Mouse (Mus musculus) spleen, adult 2 months (tissue): ENCODE results near the gene Pdgfra. TPM values are rescaled to one million over a fixed set of nuclear protein-coding genes. Genes with fewer than 3 reads are reported as not detected.

ENCODE experiments used
- DNase-seq, 2 experiments: peaks; one replicate each; pipeline versions ENCODE4 v3.0.0 to v3.0.0-alpha.2; 2012 to 2021; ENCODE audit warnings: low spot score in 2 of 2, low read depth in 1 of 2
- H3K27ac ChIP-seq: fragments of 200-500 bp; 2 replicates; pipeline ENCODE4 v1.5.1; 2012; ENCODE audit warnings: low read length, inconsistent platforms; ENCODE audit not compliant: insufficient read depth
- H3K27me3 ChIP-seq: fragments of 200-500 bp; 2 replicates; pipeline ENCODE4 v1.6.1; 2012; ENCODE audit warnings: mild to moderate bottlenecking, moderate library complexity, low read length, inconsistent platforms; ENCODE audit not compliant: control insufficient read depth, insufficient read depth
- H3K36me3 ChIP-seq: fragments of 200-500 bp; 2 replicates; pipeline ENCODE4 v1.6.1; 2012; ENCODE audit warnings: mild to moderate bottlenecking, low read length, inconsistent platforms; ENCODE audit not compliant: control insufficient read depth, insufficient read depth
- H3K4me1 ChIP-seq: fragments of 200-500 bp; 2 replicates; pipeline ENCODE4 v1.6.1; 2011; ENCODE audit warnings: inconsistent platforms; ENCODE audit not compliant: control insufficient read depth, insufficient read depth, insufficient read length
- H3K4me3 ChIP-seq: fragments of 200-500 bp; 2 replicates; pipeline ENCODE4 v1.5.1; 2011; ENCODE audit warnings: mild to moderate bottlenecking, inconsistent platforms; ENCODE audit not compliant: insufficient read depth, insufficient read length; ENCODE audit errors: extremely low read depth
- CTCF ChIP-seq: fragments of 200-500 bp; IDR thresholded peaks from 2 replicates; pipeline ENCODE4 v1.5.1; 2011; ENCODE audit warnings: mild to moderate bottlenecking, inconsistent platforms; ENCODE audit not compliant: insufficient read depth, insufficient read length, insufficient replicate concordance; ENCODE audit errors: extremely low read depth
- POLR2A ChIP-seq: fragments of 200-500 bp; IDR thresholded peaks from 2 replicates; pipeline ENCODE4 v1.6.1; 2011; ENCODE audit warnings: low read depth, low read length, inconsistent platforms
- WGBS: fragments of 180-500 bp; shearing (Covaris S2); methylation state at CpG from one replicate; pipeline ENCODE4 v1.1.7; 2018; 5-methylcytosine and 5-hydroxymethylcytosine counted together
- polyA plus RNA-seq: library from polyadenylated mRNA; depleted of rRNA; stranded (reverse); fragments of >200 nt; gene quantifications from 2 replicates; pipeline ENCODE4 v1.2.3, GENCODE M21; 2012; rRNA removed

The Pdgfra gene
- polyA plus RNA-seq, 1 experiment: 7.8 TPM

DNA sequence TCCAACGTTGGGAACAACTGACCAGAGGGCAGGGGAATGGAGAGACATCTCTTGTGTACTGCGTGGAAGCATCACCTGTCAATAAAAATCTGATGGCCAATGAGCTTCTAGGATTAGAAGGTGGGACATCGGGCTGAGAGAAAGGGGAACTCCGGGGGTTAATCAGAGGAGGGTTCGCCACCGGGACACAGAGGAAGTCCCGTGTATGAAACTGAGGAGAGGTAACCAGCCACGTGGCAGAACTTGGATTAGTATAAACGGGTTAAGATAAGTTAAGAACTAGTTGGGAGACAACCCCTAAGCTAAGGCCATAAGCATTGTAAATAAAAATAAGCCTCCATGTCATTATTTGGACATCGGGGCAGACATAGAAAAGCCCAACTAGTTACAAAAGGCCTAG lies 69.5 kb downstream of the Pdgfra start:
- H3K27ac ChIP-seq: no peak overlapping the region
- WGBS: 36% methylated on average over 10 of the region's 10 CpGs
- no peaks in the 10 kb centered on the region for H3K27me3 ChIP-seq
- H3K4me3 ChIP-seq: no peak overlapping the region
- no peaks in the 10 kb centered on the region for H3K36me3 ChIP-seq
- H3K4me1 ChIP-seq: no peaks in the 10 kb centered on the region
- TF ChIP-seq POLR2A: no peak
- no peak for TF ChIP-seq CTCF
- no peak for DNase-seq

DNA sequence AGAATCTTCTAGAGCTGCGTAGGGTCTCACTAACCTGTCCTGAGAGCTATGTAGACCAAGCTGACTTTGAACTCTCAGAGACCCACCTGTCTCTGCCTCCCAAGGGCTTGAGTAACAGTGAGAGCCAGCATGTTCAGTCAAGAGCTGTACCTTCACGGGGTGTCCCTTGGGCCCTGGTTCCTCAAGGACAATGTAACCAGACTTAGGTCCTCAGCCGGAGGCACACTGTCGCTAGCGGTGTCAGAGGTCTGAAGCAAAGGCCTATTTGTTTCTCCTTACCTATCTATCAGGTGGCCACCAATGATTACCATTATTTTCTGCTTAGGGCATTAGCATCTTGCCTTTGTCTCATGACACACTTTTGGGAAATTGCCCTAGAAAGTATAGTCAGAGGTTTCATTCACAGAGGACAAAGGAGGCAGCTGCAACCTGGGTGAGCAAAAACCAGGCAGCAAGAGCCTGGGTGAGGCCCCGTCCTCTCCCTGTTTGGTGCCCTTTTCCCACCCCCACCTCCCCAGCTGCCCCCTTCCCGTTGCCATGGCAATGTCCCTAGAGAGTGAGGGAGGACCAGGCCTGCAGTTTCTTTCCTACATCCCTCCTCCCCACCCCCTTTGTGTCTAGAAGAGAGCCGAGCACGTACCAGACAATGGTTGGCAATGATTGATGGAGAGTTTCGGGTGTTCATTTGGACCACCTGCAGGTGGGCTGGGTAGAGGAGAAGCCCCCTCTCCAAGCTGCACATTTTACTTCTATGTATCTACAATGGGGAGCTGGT lies 70.6 kb downstream of the Pdgfra start:
- WGBS: 95% methylated on average over 10 of the region's 10 CpGs
- H3K27me3 ChIP-seq: no peaks in the 10 kb centered on the region

DNA sequence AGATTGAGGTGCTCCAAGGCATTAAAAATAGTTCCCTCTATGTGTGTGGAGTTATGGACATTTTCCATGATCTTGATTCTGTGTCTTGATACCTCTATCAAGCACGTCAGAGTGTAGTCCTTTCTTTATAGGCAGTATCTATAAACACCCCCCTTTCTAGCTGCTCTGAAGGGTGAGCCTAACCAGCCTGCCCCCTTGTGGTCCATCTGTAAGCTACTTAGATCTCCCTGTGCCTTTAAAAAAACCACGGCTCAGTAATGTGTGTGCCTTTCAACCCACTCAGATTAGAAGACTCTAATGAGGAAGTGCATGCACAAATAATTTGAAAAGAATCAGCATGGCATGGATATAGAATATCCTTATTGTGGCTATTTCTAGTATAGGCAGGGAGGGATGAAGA lies 86.3 kb downstream of the Pdgfra start:
- no peaks in the 10 kb centered on the region for H3K36me3 ChIP-seq
- no peaks in the 10 kb centered on the region for H3K4me1 ChIP-seq
- no peak for DNase-seq
- no peaks in the 10 kb centered on the region for H3K27me3 ChIP-seq
- H3K27ac ChIP-seq: no peak overlapping the region
- WGBS: 15% methylated on average over 2 of the region's 2 CpGs
- TF ChIP-seq CTCF (no peak), POLR2A (no peak)
- H3K4me3 ChIP-seq: no peak overlapping the region

More for the DNA sequence above, 70.6 kb downstream of the Pdgfra start:
- no peak overlapping the region for H3K27ac ChIP-seq
- DNase-seq: no peak
- no peak overlapping the region for H3K4me3 ChIP-seq
- TF ChIP-seq POLR2A (no peak), CTCF (no peak)
- no peaks in the 10 kb centered on the region for H3K4me1 ChIP-seq
- no peaks in the 10 kb centered on the region for H3K36me3 ChIP-seq

- whole genome bisulfite sequencing: 93% methylated on average over 15 of the region's 15 CpGs
- no peaks in the 10 kb centered on the region for H3K4me1 ChIP-seq
- H3K36me3 ChIP-seq: no peaks in the 10 kb centered on the region
- DNase-seq: no peak
- no peak overlapping the region for H3K4me3 ChIP-seq
- TF ChIP-seq POLR2A (no peak), CTCF (no peak)
- no peak overlapping the region for H3K27ac ChIP-seq
- H3K27me3 ChIP-seq: no peaks in the 10 kb centered on the region
These were observed 87.1 kb downstream of the Pdgfra start for GRCm38 (mm10) chr5:75238928-75239777.

DNA sequence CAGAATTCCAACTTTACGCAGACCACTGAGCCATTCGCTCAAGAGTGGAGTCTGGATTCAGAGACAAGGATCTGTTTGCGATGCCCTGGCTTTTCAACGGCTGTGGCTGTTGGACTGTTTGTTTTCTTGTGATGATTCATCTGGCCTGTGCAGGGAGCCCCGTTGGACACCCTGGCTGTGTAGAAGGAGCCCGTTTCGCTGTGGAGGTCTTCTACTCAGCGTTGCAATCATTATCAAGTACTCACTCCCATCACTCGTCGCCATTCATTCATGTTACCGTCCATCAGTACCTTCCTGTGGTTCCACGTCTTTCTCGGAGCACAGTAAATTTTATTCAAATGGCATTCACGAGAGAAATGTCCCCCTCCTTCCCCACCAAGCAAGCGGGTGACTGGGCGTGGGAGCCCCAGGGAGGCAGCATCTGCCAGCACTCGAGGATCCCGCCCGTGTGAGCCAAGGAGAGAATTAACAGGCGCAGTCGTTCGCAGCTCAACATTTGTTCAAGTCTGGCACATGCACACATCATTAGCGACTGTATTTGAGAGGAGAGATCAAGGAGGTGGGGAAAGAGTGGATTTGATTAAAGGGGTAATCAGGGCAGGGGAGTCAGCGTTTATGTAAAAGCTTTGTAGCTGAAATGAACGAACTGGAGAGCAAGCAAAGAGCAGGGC lies 95.1 kb downstream of the Pdgfra start:
- Histone ChIP-seq H3K27ac (no peak overlapping the region), H3K4me3 (no peak overlapping the region), H3K4me1 (no peaks in the 10 kb centered on the region), H3K27me3 (no peaks in the 10 kb centered on the region), H3K36me3 (no peaks in the 10 kb centered on the region)
- TF ChIP-seq POLR2A (no peak), CTCF (no peak)
- 80% methylated on average over 25 of the region's 25 CpGs for WGBS
- DNase-seq: no peak

Other genes with a start within 250 kb of the Pdgfra start
- 3.2 and 4.2 TPM in 2 replicates for gene Chic2, start 107.5 kb upstream of the Pdgfra start, polyA plus RNA-seq
- gene Gsx2, start 76.7 kb upstream of the Pdgfra start, polyA plus RNA-seq: 0.07 TPM in 1 of 2 replicates, not detected in the other